Mouse (Mus musculus): ENCODE results near the gene Kctd10. TPM values are rescaled to one million over a fixed set of nuclear protein-coding genes. Genes with fewer than 3 reads are reported as not detected.

Gene Kctd10
- polyA plus RNA-seq, 1 experiment from 2014 or later: 108 TPM

GRCm38 (mm10) chr5:114345538-114345937 is 34.8 kb downstream of the Kctd10 start:
- Histone ChIP-seq H3K4me3 (no peak overlapping the region), H3K9ac (no peak overlapping the region)
- no peak for ATAC-seq (ENCODE audit: insufficient number of reproducible peaks, low FRiP score)

GRCm38 (mm10) chr5:114343612-114344011 is 36.7 kb downstream of the Kctd10 start:
- no peaks in the 10 kb centered on the region for H3K36me3 ChIP-seq
- H3K4me3 ChIP-seq: no peak overlapping the region
- no peaks in the 10 kb centered on the region for H3K9me3 ChIP-seq (replicated peaks)
- no peak for ATAC-seq (ENCODE audit: insufficient number of reproducible peaks, low FRiP score)
- no peaks in the 10 kb centered on the region for H3K4me1 ChIP-seq (replicated peaks)
- no peak overlapping the region for H3K9ac ChIP-seq
- no peak overlapping the region for H3K4me2 ChIP-seq
- WGBS: 87% methylated on average over 7 of the region's 7 CpGs
- H3K27ac ChIP-seq (ENCODE audit: poor library complexity, severe bottlenecking): no peak overlapping the region
- H3K27me3 ChIP-seq (replicated peaks): peaks cover 12% of the 10 kb centered on the region

More at GRCm38 (mm10) chr5:114345538-114345937, 34.8 kb downstream of the Kctd10 start:
- Histone ChIP-seq H3K4me2 (no peak overlapping the region), H3K27ac (ENCODE audit: poor library complexity, severe bottlenecking) (no peak overlapping the region), H3K9me3 (replicated peaks) (no peaks in the 10 kb centered on the region), H3K4me1 (replicated peaks) (no peaks in the 10 kb centered on the region), H3K36me3 (no peaks in the 10 kb centered on the region), H3K27me3 (replicated peaks) (peaks cover 11% of the 10 kb centered on the region; the same call in 1 of the 2 replicates)
- whole genome bisulfite sequencing: 51% methylated on average over 3 of the region's 3 CpGs

GRCm38 (mm10) chr5:114342996-114343395 is 37.3 kb downstream of the Kctd10 start:
- WGBS: 67% methylated on average over 5 of the region's 5 CpGs
- H3K9ac ChIP-seq: no peak overlapping the region
- H3K27ac ChIP-seq (ENCODE audit: poor library complexity, severe bottlenecking): no peak overlapping the region
- no peak for ATAC-seq (ENCODE audit: insufficient number of reproducible peaks, low FRiP score)
- no peaks in the 10 kb centered on the region for H3K4me1 ChIP-seq (replicated peaks)
- no peak overlapping the region for H3K4me3 ChIP-seq
- H3K36me3 ChIP-seq: no peaks in the 10 kb centered on the region
- peaks cover 12% of the 10 kb centered on the region for H3K27me3 ChIP-seq (replicated peaks)
- no peaks in the 10 kb centered on the region for H3K9me3 ChIP-seq (replicated peaks)
- H3K4me2 ChIP-seq: no peak overlapping the region

- Histone ChIP-seq H3K4me2 (peak overlapping the region; percentile 46), H3K4me3 (no peak overlapping the region), H3K27me3 (replicated peaks) (peaks cover 27% of the 10 kb centered on the region), H3K27ac (ENCODE audit: poor library complexity, severe bottlenecking) (no peak overlapping the region), H3K9ac (no peak overlapping the region), H3K36me3 (no peaks in the 10 kb centered on the region), H3K9me3 (replicated peaks) (no peaks in the 10 kb centered on the region), H3K4me1 (replicated peaks) (peaks cover 5% of the 10 kb centered on the region; the same call in 1 of the 2 replicates)
- WGBS: 20% methylated on average over 16 of the region's 16 CpGs
- ATAC-seq (ENCODE audit: insufficient number of reproducible peaks, low FRiP score): no peak
These were observed 56.4 kb downstream of the Kctd10 start for GRCm38 (mm10) chr5:114323791-114324507.

- Histone ChIP-seq H3K4me2 (peak overlapping the region; percentile 46; the same call in 1 of the 2 replicates), H3K4me3 (no peak overlapping the region)
These were observed 57.1 kb downstream of the Kctd10 start for GRCm38 (mm10) chr5:114323105-114323790.

More at GRCm38 (mm10) chr5:114323105-114323790, 57.1 kb downstream of the Kctd10 start:
- Histone ChIP-seq H3K36me3 (no peaks in the 10 kb centered on the region), H3K4me1 (replicated peaks) (peaks cover 5% of the 10 kb centered on the region; the same call in 1 of the 2 replicates), H3K27me3 (replicated peaks) (peaks cover 28% of the 10 kb centered on the region), H3K27ac (ENCODE audit: poor library complexity, severe bottlenecking) (no peak overlapping the region), H3K9me3 (replicated peaks) (no peaks in the 10 kb centered on the region), H3K9ac (no peak overlapping the region)
- 52% methylated on average over 25 of the region's 25 CpGs for WGBS
- no peak for ATAC-seq (ENCODE audit: insufficient number of reproducible peaks, low FRiP score)

Small RNA genes within 50 kb of the gene (microRNA-seq; reads per million reads assigned to microRNA genes)
- not detected for gene Mir7027

Other genes with a start within 250 kb of the Kctd10 start
- gene Acacb, start 234.0 kb downstream of the Kctd10 start, polyA plus RNA-seq (2016; fragmentation: Nextera tagmentation; extraction: Ambion mirVana): 16.1 and 16.9 TPM in 2 replicates
- gene Foxn4, start 106.7 kb downstream of the Kctd10 start, polyA plus RNA-seq (2016; fragmentation: Nextera tagmentation; extraction: Ambion mirVana): not detected in 2 replicates
- gene Myo1h, start 91.3 kb downstream of the Kctd10 start, polyA plus RNA-seq (2016; fragmentation: Nextera tagmentation; extraction: Ambion mirVana): 0.64 and 0.68 TPM in 2 replicates
- 57.0 and 63.3 TPM in 2 replicates for gene Ube3b, start 99 bp upstream of the Kctd10 start, polyA plus RNA-seq (2016; fragmentation: Nextera tagmentation; extraction: Ambion mirVana)
- 27.8 and 29.2 TPM in 2 replicates for gene Mmab, start 63.6 kb upstream of the Kctd10 start, polyA plus RNA-seq (2016; fragmentation: Nextera tagmentation; extraction: Ambion mirVana)
- 23.3 and 24.3 TPM in 2 replicates for gene Mvk, start 63.8 kb upstream of the Kctd10 start, polyA plus RNA-seq (2016; fragmentation: Nextera tagmentation; extraction: Ambion mirVana)
- 0.63 and 1.1 TPM in 2 replicates for gene Fam222a, start 187.5 kb upstream of the Kctd10 start, polyA plus RNA-seq (2016; fragmentation: Nextera tagmentation; extraction: Ambion mirVana)